Mouse (Mus musculus) c-Kit-positive CD71-negative TER-119-negative erythroid progenitor cells, embryonic 14.5 days (primary cell): Measurements from ENCODE around the gene Rpf2.

Experiments used
- DNase-seq: peaks from one replicate; pipeline ENCODE4 v3.0.0-alpha.2; 2013; ENCODE audit warnings: low read depth

The Rpf2 gene

GRCm38 (mm10) chr10:40249625-40250024 lies 2.8 kb upstream of the Rpf2 start:
- DNase-seq: no peak

- no peak for DNase-seq
Measured at GRCm38 (mm10) chr10:40247166-40247716, 405 bp upstream of the Rpf2 start.

GRCm38 (mm10) chr10:40237826-40238225 lies 9.0 kb downstream of the Rpf2 start:
- no peak for DNase-seq

- no peak for DNase-seq
Measured at GRCm38 (mm10) chr10:40233241-40233640, 13.6 kb downstream of the Rpf2 start.

GRCm38 (mm10) chr10:40232442-40232841 lies 14.4 kb downstream of the Rpf2 start:
- no peak for DNase-seq

- DNase-seq: no peak
Measured at GRCm38 (mm10) chr10:40229725-40230124, 17.1 kb downstream of the Rpf2 start.

GRCm38 (mm10) chr10:40227660-40228303 lies 19.1 kb downstream of the Rpf2 start:
- DNase-seq: no peak

- no peak for DNase-seq
Measured at GRCm38 (mm10) chr10:40218874-40219273, 28.0 kb downstream of the Rpf2 start.

GRCm38 (mm10) chr10:40212443-40213169 lies 34.2 kb downstream of the Rpf2 start:
- DNase-seq: peak; percentile 96

GRCm38 (mm10) chr10:40195001-40195400 lies 51.8 kb downstream of the Rpf2 start:
- DNase-seq: no peak

- no peak for DNase-seq
Measured at GRCm38 (mm10) chr10:40192010-40192935, 54.6 kb downstream of the Rpf2 start.

- DNase-seq: no peak
Measured at GRCm38 (mm10) chr10:40191338-40191979, 55.4 kb downstream of the Rpf2 start.

GRCm38 (mm10) chr10:40190871-40191270 lies 56.0 kb downstream of the Rpf2 start:
- DNase-seq: no peak

- no peak for DNase-seq
Measured at GRCm38 (mm10) chr10:40189689-40190088, 57.1 kb downstream of the Rpf2 start.

GRCm38 (mm10) chr10:40188831-40189230 lies 58.0 kb downstream of the Rpf2 start:
- no peak for DNase-seq

GRCm38 (mm10) chr10:40185956-40186355 lies 60.9 kb downstream of the Rpf2 start:
- no peak for DNase-seq

- no peak for DNase-seq
Measured at GRCm38 (mm10) chr10:40180011-40180410, 66.8 kb downstream of the Rpf2 start.

- DNase-seq: no peak
Measured at GRCm38 (mm10) chr10:40179142-40179541, 67.7 kb downstream of the Rpf2 start.

- no peak for DNase-seq
Measured at GRCm38 (mm10) chr10:40177323-40177962, 69.4 kb downstream of the Rpf2 start.
